Mouse (Mus musculus) right cerebral cortex, postnatal 14 days (tissue): ENCODE data around the gene Hnrnpul1.

ENCODE experiments used
- DNase-seq: peaks from one replicate; pipeline ENCODE4 v3.0.0; 2022

The Hnrnpul1 gene

GRCm38 (mm10) chr7:25718788-25719417 is 35.7 kb downstream of the Hnrnpul1 start, which contains the start of gene Ccdc97:
Gene Ccdc97 (minus strand): TSS chr7:25719088.
- DNase-seq, result peak; percentile 92

DNA sequence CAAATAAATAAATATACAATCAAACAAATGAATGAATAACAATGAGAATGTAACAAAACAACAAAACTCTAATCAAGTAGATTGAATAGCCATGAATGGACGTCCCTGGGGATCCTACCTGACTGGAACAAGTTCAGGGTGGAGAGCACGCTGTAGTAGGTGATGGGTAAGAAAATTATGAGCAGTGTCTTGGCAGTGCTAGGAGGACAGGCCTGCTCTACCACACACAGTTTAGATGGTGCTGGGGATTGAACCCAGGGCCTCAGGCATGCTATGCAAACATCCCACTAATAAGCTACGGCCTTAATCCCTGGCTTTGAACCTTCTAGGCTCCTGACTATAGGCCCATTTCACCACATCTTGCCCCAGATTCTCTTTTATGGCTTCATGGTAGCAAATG is 37.1 kb downstream of the Hnrnpul1 start:
- DNase-seq, result no peak

GRCm38 (mm10) chr7:25715731-25716271 is 38.8 kb downstream of the Hnrnpul1 start:
- no peak for DNase-seq

- DNase-seq, result no peak
Measured at GRCm38 (mm10) chr7:25714581-25714980, 40.0 kb downstream of the Hnrnpul1 start.

DNA sequence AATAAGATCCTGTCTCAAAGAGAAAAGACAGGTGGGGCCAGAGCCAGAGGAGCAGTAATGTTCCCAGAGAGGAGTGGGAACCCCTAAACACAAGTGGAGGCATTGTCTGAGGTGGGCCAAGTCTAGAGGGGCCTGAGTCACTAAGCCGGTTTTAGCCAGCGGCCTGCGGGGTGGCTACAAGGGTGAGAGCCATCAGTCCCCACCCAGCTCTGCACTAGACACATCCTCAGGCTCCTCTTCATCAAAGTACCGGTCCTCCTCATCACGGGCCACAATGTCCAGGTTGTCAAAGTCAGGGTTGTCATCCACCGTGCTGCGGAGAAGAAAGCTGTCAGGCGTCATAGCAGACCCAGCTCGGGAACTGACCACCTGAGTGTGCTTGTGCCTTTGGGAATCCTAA is 41.8 kb downstream of the Hnrnpul1 start:
- DNase-seq, result no peak

- no peak for DNase-seq
Measured at GRCm38 (mm10) chr7:25711731-25712197, 42.8 kb downstream of the Hnrnpul1 start.

DNA sequence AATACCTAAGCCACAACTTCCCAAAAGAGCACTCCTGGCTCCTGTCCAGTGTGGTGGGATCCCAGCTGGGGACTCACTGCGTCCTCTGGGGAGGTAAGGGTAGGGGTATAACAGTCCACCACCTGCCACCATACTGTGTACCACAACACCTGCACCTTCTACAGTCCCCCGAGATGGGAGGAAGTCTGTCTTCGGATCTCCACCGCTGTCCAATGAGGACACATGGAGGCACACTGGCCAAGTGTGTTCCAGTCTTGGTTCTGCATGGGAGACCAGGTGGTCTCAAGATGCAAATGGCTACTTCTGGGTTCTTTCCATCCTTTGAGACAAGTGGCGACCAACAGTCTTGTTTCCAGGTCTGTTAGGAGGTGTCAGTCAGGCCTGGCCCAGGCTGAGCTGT is 43.4 kb downstream of the Hnrnpul1 start:
- DNase-seq, result no peak

DNA sequence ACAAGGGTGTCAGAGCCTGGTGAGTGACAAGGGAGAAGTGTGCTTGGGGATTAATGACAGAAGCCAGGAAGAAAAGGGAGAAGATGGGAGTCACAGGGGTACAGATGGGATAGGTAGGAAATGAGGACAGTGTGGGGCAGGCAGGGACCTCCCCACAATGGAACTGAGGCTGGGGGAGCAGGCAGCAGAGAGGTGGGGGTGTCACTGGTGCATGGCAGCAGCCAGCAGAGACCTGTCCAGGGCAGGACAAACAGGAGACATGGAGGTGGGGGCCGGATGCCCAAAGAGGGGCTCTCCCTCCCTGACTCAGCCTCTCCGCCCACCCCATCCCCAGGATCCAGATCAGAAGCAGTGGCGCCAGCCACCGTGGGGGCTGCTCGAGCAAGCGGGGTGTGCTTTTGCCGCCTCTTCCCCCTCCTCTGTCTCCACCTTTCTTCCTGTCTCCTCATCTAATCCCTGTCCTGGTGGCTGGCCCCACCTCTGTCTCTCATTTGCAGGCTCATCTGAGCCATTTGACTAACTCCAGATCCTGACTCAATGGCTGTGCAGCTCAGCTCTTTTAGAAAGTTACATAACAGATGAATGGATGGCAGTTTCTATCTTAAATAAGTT is 43.9 kb downstream of the Hnrnpul1 start:
- DNase-seq, result peak; percentile 19

DNA sequence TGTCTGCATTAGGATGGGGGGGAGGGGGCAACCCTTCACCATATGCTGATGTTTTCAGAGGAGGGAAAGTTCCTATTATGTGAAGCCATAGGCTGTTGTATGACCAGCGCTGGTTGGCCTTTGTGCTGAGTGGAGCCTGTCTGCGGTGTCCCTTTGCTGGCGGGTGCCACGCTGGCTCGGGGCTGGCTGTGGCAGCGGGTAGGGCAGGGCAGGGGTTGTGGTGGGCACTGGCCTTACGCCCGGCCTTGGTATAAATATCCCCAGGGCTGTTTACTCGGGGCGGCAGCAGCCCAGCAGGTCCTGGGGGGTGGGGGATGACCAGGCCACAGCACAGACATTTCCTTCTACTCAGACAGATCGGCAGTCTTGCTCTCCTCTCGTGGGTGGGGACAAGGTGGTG is 44.6 kb downstream of the Hnrnpul1 start:
- no peak for DNase-seq

DNA sequence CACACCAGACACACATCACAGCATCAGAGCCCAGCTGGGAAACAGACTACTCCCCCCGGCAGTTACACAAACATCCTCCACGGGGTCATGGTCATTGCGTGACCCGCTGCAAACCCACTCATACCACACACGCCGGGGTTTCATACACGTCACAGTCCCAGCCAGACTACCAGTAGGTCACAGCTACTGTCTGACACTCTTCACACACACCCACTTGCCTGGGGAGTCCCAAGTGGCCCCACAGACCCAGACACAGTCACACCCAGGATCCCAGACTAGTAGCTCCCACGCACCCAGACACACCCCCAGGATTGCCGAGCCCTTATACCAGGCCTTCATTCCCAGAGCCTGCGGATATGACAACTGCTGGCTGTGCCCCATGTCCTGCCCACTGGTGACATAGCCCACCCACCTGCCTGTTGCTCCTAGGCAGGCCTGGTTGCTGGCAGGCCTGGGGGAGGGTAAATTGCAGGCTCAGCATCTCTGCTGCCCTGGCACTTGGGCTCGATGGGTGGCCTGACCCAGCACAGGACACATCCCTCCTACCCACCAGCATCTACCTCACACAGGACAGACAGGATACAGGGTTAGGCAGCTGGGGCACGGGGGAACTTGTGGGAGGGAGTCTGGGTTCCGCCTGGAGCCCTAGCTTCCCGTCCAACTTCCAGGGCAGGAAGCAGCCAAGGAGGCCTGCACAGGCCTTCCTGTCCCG is 46.8 kb downstream of the Hnrnpul1 start:
- no peak for DNase-seq

DNA sequence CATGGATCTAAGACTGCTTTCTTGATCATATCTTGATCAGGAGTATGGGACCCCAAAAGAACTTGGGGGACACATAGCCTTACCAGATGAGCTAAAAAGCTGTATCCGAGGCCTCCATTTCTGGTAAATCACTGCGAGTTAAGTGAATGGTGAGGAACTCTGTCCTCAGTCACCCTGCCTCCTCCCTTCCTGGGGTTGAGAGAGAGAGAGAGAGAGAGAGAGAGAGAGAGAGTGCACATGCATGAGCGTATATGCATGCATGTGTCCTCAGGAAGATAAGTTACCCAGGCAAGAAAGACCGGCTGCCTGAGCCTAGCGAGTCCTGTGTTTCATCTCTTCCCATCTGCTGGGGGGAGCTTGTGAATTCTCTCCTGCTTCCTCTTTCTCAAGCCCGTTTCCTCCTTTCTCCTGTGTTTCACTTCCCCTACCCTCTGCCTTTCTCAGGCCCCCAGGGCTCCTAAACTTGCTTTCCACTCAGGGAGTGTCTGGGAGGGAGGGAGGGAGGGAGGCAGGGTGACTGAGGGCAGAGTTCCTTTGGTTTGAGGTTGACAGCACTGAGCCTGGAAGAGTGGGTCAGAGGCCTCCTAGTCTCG is 47.9 kb downstream of the Hnrnpul1 start:
- no peak for DNase-seq

DNA sequence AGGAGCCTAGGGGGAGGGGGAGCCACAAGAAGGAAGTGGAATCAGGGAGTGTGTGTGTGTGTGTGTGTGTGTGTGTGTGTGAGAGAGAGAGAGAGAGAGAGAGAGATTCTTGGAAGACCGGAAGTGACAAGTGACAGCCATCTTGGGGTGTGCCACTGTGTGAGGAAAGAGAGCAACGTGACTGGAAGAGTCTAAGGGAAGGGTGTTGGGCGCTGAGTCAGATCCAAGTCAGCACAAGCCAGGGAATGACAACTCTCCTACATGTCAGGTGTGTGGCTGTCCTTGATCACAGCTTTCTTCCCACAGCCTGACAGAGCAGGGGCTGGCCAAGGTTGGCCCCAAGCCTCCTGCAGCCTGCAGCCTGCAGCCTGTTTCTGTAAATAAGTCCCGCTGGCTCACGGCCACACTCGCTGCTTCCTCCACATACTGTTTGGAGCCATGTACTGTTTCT is 48.7 kb downstream of the Hnrnpul1 start:
- DNase-seq, result no peak

- no peak for DNase-seq
Measured at GRCm38 (mm10) chr7:25704716-25705364, 49.7 kb downstream of the Hnrnpul1 start.

DNA sequence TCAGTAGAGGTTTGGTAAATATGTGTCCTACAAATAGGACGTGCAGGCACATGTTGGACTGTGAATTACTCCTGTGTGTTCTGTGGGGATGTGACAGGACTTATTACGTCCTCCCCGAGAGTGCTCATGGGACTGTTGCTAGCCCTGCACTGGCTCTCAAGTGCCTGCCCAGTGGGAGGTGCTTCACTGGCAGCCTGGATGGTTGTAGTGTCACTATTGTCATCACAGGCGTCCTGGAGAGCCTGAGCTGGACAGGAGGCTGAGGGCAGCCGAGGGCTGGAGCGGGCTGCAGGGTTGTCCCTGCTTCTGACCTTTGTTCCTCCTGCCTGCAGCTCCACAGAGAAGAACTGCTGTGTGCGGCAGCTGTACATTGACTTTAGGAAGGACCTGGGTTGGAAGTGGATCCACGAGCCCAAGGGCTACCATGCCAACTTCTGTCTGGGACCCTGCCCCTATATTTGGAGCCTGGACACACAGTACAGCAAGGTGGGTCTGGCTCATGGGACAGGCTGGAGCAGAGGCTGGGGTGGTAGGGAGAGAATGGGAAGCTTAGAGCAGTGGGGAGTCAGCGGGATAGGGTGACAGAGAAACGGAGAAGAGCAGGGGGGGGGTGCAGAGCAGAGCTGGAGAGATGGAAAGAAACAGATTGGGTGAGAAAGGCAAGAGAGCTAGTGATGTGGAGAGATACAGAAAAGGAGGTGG is 50.6 kb downstream of the Hnrnpul1 start:
- DNase-seq, result no peak

GRCm38 (mm10) chr7:25702350-25702749 is 52.2 kb downstream of the Hnrnpul1 start:
- no peak for DNase-seq

DNA sequence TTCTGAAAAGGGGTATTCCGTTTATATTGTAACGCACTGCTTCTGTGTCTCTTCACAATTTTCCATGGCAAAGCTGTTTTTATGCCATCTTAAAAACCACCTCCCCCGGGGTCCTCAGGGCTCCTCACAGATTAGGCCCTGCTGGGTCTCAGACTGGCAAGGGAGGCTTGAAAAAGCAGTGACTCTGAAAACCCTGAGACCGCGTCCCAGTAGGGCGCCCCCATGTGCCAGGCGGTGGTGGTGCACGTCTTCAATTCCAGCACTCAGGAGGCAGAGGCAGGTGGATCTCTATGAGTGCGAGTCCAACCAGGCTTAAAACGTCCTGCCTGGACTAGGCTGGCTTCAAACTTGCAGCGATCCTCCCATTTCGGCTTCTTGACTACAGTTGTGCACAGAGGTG is 53.8 kb downstream of the Hnrnpul1 start:
- DNase-seq, result no peak

DNA sequence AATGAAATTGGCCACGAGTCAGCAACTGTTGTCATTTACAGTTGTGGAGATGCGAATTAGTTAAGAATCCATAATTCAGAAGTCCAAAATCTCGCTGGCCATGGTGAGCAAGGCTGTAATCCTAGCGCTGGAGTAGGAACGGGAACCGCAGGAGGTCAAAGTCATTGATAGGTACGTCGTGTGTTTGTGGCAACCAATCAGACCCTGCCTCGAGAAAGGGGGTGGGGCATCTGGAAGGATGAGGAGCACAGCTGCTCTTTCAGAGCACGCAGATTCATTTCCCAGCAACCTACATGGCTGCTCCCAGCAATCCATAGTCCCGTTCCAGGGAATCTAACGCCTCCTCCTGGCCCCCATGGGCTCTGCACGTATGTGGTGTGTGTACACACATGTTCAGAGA is 54.7 kb downstream of the Hnrnpul1 start:
- no peak for DNase-seq

DNA sequence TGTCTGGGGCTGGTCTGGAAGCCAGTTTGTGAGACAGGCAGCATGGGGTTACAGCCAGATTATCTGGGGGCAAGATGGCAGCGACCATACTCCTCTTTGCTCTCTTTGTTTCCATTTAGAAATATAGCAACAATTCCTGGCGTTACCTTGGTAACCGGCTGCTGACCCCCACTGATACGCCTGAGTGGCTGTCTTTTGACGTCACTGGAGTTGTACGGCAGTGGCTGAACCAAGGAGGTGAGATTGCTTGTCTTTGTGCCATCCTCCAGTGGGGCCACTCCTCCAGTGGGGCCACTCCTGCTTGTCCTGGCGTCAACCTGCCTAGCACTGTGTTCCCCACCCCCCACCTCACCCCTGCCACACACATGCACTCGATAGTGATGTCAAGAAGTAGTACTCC is 60.5 kb downstream of the Hnrnpul1 start:
- no peak for DNase-seq

DNA sequence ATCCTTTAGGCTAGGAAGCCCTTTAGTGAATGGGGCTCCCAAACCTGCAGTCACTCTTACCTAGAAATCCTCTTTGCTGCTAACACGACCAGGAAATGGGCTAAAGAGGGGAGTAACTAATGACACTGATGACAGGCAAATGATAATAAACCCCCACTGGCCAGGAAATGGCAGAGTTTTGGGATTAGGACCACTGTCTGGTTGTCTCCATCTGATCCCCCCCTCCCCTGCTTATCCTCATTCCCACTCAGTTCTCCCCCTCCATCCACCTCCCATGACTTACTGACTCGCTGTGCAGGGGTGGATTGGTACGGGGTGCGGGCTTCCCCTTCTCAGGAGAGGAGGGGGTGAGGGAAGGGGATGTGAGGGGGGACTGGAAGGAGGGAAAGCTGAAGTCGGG is 64.5 kb downstream of the Hnrnpul1 start:
- no peak for DNase-seq

DNA sequence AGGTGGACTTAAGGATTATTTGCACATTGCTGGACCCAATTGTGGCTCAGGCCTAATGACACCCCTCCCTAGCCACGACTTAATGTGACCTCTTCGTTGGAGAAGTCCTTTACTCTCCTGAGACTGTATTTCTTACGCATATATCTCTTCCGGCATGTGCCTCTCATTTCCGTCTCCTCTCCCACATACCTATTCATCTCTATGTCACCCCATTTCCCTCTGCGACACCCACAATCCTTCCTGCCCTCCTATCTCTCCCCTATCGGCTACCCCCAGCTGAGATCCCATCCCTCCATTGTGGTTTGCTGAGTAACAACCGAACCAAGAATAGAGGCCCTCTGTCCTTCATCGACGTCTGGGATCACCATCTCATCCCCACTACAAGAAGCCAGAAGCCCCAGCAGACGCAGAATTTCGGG is 64.9 kb downstream of the Hnrnpul1 start:
- DNase-seq, result no peak

- no peak for DNase-seq
Measured at GRCm38 (mm10) chr7:25688810-25689586, 65.6 kb downstream of the Hnrnpul1 start.
